8 mouse cellular contexts compared by ENCODE assay signal in the genomic region with DNA sequence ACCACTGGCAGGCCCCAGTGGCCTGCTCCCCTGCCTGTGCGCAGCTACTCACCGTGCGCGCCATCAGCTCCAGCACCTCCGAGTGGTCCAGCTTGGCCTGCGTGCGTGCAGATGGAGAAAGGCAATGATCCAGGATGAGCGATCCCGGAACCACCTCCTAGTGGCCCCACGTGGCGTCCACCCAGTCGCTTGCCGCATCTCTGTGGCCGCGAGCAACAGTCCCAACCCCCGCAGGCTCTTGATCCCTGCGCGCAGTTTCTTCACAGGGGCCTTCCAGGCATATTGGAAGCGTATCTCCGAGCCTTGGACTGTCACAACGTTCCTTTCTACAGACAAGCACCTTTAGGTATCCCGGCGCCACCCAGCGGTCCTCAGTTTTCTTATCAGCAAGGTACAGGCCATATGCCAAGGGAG. TPM values are rescaled to one million over a fixed set of nuclear protein-coding genes. Genes with fewer than 3 reads are reported as not detected.
DNase-seq lines count a peak whose midpoint lies in the region; ATAC-seq and TF ChIP-seq lines count a peak whose summit lies in the region.

No protein-coding gene starts in this region.

- H3K4me3 ChIP-seq in lung, embryonic 15.5 days = peak overlapping the region; percentile 21
- peak overlapping the region; percentile 76 for H3K4me3 ChIP-seq in cortical plate, adult 2 months (ENCODE audit: insufficient read depth, low read length)
- H3K4me3 ChIP-seq in hindbrain, embryonic 13.5 days = peak overlapping the region; percentile 42
- peak overlapping the region; percentile 46 for H3K4me3 ChIP-seq in midbrain, embryonic 16.5 days (ENCODE audit: low read depth, low read length)

- no peak for TF ChIP-seq POLR2A in cortical plate, adult 2 months (IDR thresholded peaks at IDR 0.05; ENCODE audit: extremely low read depth, insufficient read depth, low read length)

- no peaks in the 10 kb centered on the region for H3K9me3 ChIP-seq in lung, embryonic 15.5 days
- H3K9me3 ChIP-seq in hindbrain, embryonic 13.5 days = no peaks in the 10 kb centered on the region
- H3K9me3 ChIP-seq in midbrain, embryonic 16.5 days (replicated peaks; ENCODE audit: control insufficient read depth, low read length, poor library complexity, severe bottlenecking) = no peaks in the 10 kb centered on the region

- intact Hi-C loops in left cerebral cortex, postnatal 25 days (cut with DNase I) = no loop called here

- WGBS in lung, embryonic 15.5 days = 26% methylated on average over 22 of the region's 24 CpGs
- 22% methylated on average over 24 of the region's 24 CpGs for WGBS in hindbrain, embryonic 13.5 days
- WGBS in midbrain, embryonic 16.5 days = 29% methylated on average over 24 of the region's 24 CpGs

- no peaks in the 10 kb centered on the region for H3K4me1 ChIP-seq in lung, embryonic 15.5 days
- H3K4me1 ChIP-seq in cortical plate, adult 2 months (ENCODE audit: control insufficient read depth, insufficient read depth, low read length) = no peaks in the 10 kb centered on the region
- no peaks in the 10 kb centered on the region for H3K4me1 ChIP-seq in hindbrain, embryonic 13.5 days (replicated peaks)
- no peaks in the 10 kb centered on the region for H3K4me1 ChIP-seq in midbrain, embryonic 16.5 days (ENCODE audit: control insufficient read depth, insufficient read depth, low read length)

- 0 out of 2 replicates have a peak, but pooled peaks have one; percentile 7 for TF ChIP-seq CTCF in cortical plate, adult 2 months (IDR thresholded peaks at IDR 0.05; ENCODE audit: extremely low read depth, insufficient read depth, low read length)

- H3K27me3 ChIP-seq in lung, embryonic 15.5 days = peaks cover 14% of the 10 kb centered on the region; the same call in 1 of the 2 replicates
- H3K27me3 ChIP-seq in hindbrain, embryonic 13.5 days = peaks cover 19% of the 10 kb centered on the region
- no peaks in the 10 kb centered on the region for H3K27me3 ChIP-seq in midbrain, embryonic 16.5 days (ENCODE audit: control insufficient read depth, insufficient read depth, low read depth, low read length)

- peak overlapping the region; percentile 55 for H3K4me2 ChIP-seq in lung, embryonic 15.5 days
- peak overlapping the region; percentile 56 for H3K4me2 ChIP-seq in hindbrain, embryonic 13.5 days
- H3K4me2 ChIP-seq in midbrain, embryonic 16.5 days (ENCODE audit: low read length) = peak overlapping the region; percentile 55

- no peak overlapping the region for H3K9ac ChIP-seq in lung, embryonic 15.5 days
- peak overlapping the region; percentile 62 for H3K9ac ChIP-seq in hindbrain, embryonic 13.5 days
- H3K9ac ChIP-seq in midbrain, embryonic 16.5 days (ENCODE audit: low read depth, low read length) = peak overlapping the region; percentile 68

- no peaks in the 10 kb centered on the region for H3K36me3 ChIP-seq in lung, embryonic 15.5 days
- no peaks in the 10 kb centered on the region for H3K36me3 ChIP-seq in hindbrain, embryonic 13.5 days
- H3K36me3 ChIP-seq in midbrain, embryonic 16.5 days (ENCODE audit: control insufficient read depth, insufficient read depth, low read length) = no peaks in the 10 kb centered on the region

- no peak overlapping the region for H3K27ac ChIP-seq in lung, embryonic 15.5 days
- H3K27ac ChIP-seq in cortical plate, adult 2 months (ENCODE audit: insufficient read depth, low read length) = no peak overlapping the region
- 0 out of 2 replicates have a peak overlapping the region, but pooled peaks have one; percentile 18 for H3K27ac ChIP-seq in hindbrain, embryonic 13.5 days
- H3K27ac ChIP-seq in midbrain, embryonic 16.5 days (ENCODE audit: low read length) = peak overlapping the region; percentile 41

- ATAC-seq in lung, embryonic 15.5 days (ENCODE audit: borderline replicate concordance, extremely low read depth, low FRiP score, low TSS enrichment) = no peak
- peak; percentile 80 for ATAC-seq in hindbrain, embryonic 13.5 days (ENCODE audit: low FRiP score)
- peak; percentile 93 for ATAC-seq in midbrain, embryonic 16.5 days

- DNase-seq in lung, postnatal 4 days = no peak
- DNase-seq in left cerebral cortex, postnatal 25 days (ENCODE audit: low spot score in 2 of 2) = peak; percentile 7 to 60
- DNase-seq in urinary bladder, postnatal 4 days (ENCODE audit: low spot score in 2 of 2) = no peak
- no peak for DNase-seq in spleen, adult 12 weeks (ENCODE audit: low spot score)

RNA-seq across cellular contexts. Expression of a gene that starts 27.0 kb away (rescaled TPM):
- polyA plus RNA-seq in lung, embryonic 15.5 days (2015; fragmentation: Nextera tagmentation; extraction: Ambion mirVana) = 5.4 and 5.5 TPM in 2 replicates
- 6.1 TPM in 2 replicates for polyA plus RNA-seq in cortical plate, adult 2 months (2012; rRNA removed)
- 7.8 and 8.4 TPM in 2 replicates for polyA plus RNA-seq in hindbrain, embryonic 13.5 days (2015; fragmentation: Nextera tagmentation; extraction: Ambion mirVana)
- total RNA-seq in left cerebral cortex, postnatal 25 days (2021) = 10 to 100 TPM in 1 of 2 experiments, 1 to 10 TPM in 1; 9.4 to 11.4 TPM
- polyA plus RNA-seq in midbrain, embryonic 16.5 days (2015; fragmentation: Nextera tagmentation; extraction: Ambion mirVana) = 12.3 and 13.0 TPM in 2 replicates

Comparison
In these comparisons a context has a peak if more than half of its experiments do, and no peak if none do; other contexts are left out.
1. H3K27ac ChIP-seq: peak in hindbrain, embryonic 13.5 days (single experiment) and midbrain, embryonic 16.5 days (single experiment); none in lung, embryonic 15.5 days (single experiment) and cortical plate, adult 2 months (single experiment).
2. H3K4me3 ChIP-seq: peak in every context shown above with its lines; median percentile 76 in cortical plate, adult 2 months; 46 in midbrain, embryonic 16.5 days; 42 in hindbrain, embryonic 13.5 days; 21 in lung, embryonic 15.5 days.
3. DNase-seq: peak in left cerebral cortex, postnatal 25 days (2 of 2); none in lung, postnatal 4 days (0 of 2), urinary bladder, postnatal 4 days (0 of 2) and spleen, adult 12 weeks (single experiment).
4. Peak in every context shown above with its lines, with median percentiles within 50 percentile points of each other: H3K4me2 ChIP-seq.